ENCODE assay signal across 13 mouse cellular contexts in the genomic region with DNA sequence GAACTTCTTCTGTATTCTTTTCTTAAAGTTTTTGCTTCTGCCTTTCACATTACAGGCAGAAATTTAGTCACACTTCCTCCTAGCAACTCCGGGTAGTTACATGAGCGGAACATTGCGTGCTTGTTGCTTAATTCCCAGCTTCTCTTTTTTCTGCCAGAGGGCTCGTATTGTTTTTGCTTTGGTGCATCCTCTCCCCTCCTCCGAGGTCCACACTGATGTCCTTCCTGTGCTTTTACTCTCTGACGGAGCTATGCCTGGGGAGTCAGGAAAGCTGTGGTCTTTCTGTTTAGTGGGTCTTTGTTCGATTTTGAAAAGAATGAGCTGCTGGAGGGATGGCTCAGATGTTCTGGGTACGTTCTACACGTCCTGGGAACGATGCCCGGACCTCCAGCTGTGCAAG. TPM values are rescaled to one million over a fixed set of nuclear protein-coding genes. Genes with fewer than 3 reads are reported as not detected.
DNase-seq lines count a peak whose midpoint lies in the region; ATAC-seq and TF ChIP-seq lines count a peak whose summit lies in the region.
"Had no signal": no experiment of that assay in that cellular context is flagged by ENCODE, and none has a peak within 500 bp of the region (broad histone marks: within the 10 kb centered on the region; RNA-seq: fewer than 3 reads in every experiment).

No protein-coding gene starts in this region.

- H3K4me3 ChIP-seq in kidney, postnatal 0 days (replicated peaks; ENCODE audit: low read depth, low read length), result no peak overlapping the region
- no peak overlapping the region for H3K4me3 ChIP-seq in thymus, adult 2 months (ENCODE audit: control insufficient read depth, insufficient read depth, low read length)
- no peak overlapping the region for H3K4me3 ChIP-seq in lung, embryonic 16.5 days (ENCODE audit: low read length)
- H3K4me3 ChIP-seq in hindbrain, embryonic 14.5 days (replicated peaks; ENCODE audit: low read length), result no peak overlapping the region
- H3K4me3 ChIP-seq: embryonic facial prominence, embryonic 15.5 days; hindbrain, embryonic 15.5 days; megakaryocyte, embryonic 14.5 days; neural tube, embryonic 13.5 days had no signal

- H3K4me1 ChIP-seq in kidney, postnatal 0 days (replicated peaks; ENCODE audit: insufficient read depth, low read length), result no peaks in the 10 kb centered on the region
- H3K4me1 ChIP-seq in thymus, adult 2 months (replicated peaks; ENCODE audit: control insufficient read depth, insufficient read depth, low read length), result no peaks in the 10 kb centered on the region
- no peaks in the 10 kb centered on the region for H3K4me1 ChIP-seq in lung, embryonic 16.5 days (replicated peaks; ENCODE audit: control insufficient read depth, insufficient read depth, low read length)
- H3K4me1 ChIP-seq in hindbrain, embryonic 14.5 days (replicated peaks; ENCODE audit: control insufficient read depth, insufficient read depth, low read length), result no peaks in the 10 kb centered on the region
- H3K4me1 ChIP-seq: embryonic facial prominence, embryonic 15.5 days; hindbrain, embryonic 15.5 days; neural tube, embryonic 13.5 days had no signal

- TF ChIP-seq CTCF in kidney, postnatal 0 days (IDR thresholded peaks at IDR 0.05; ENCODE audit: low read depth), result no peak
- TF ChIP-seq CTCF in thymus, adult 2 months (IDR thresholded peaks at IDR 0.05; ENCODE audit: borderline replicate concordance, control insufficient read depth, extremely low read depth, insufficient read depth, low read length, poor library complexity), result no peak

- peaks cover 55% of the 10 kb centered on the region for H3K36me3 ChIP-seq in kidney, postnatal 0 days (ENCODE audit: insufficient read depth, low read length)
- H3K36me3 ChIP-seq in thymus, adult 2 months (ENCODE audit: control insufficient read depth, insufficient read depth, low read length), result peaks cover 26% of the 10 kb centered on the region
- H3K36me3 ChIP-seq in lung, embryonic 16.5 days (ENCODE audit: control insufficient read depth, insufficient read depth, low read length), result peaks cover 24% of the 10 kb centered on the region
- H3K36me3 ChIP-seq in hindbrain, embryonic 14.5 days (replicated peaks; ENCODE audit: control insufficient read depth, insufficient read depth), result peaks cover 90% of the 10 kb centered on the region

- TF ChIP-seq POLR2A in thymus, adult 2 months (IDR thresholded peaks at IDR 0.05; ENCODE audit: control insufficient read depth, extremely low read depth, insufficient read depth, low read length, poor library complexity), result no peak

- no peak overlapping the region for H3K9ac ChIP-seq in kidney, postnatal 0 days (ENCODE audit: low read depth, low read length)
- no peak overlapping the region for H3K9ac ChIP-seq in lung, embryonic 16.5 days (ENCODE audit: low read length)
- no peak overlapping the region for H3K9ac ChIP-seq in hindbrain, embryonic 14.5 days
- H3K9ac ChIP-seq: embryonic facial prominence, embryonic 15.5 days; hindbrain, embryonic 15.5 days; neural tube, embryonic 13.5 days had no signal

- H3K27ac ChIP-seq in kidney, postnatal 0 days, result no peak overlapping the region
- peak overlapping the region; percentile 43; the same call in 1 of the 2 replicates for H3K27ac ChIP-seq in thymus, adult 2 months (ENCODE audit: control insufficient read depth, insufficient read depth, low read length)
- no peak overlapping the region for H3K27ac ChIP-seq in lung, embryonic 16.5 days (ENCODE audit: low read length)
- H3K27ac ChIP-seq in hindbrain, embryonic 14.5 days, result no peak overlapping the region
- H3K27ac ChIP-seq: embryonic facial prominence, embryonic 15.5 days; hindbrain, embryonic 15.5 days; neural tube, embryonic 13.5 days had no signal

- no peak overlapping the region for H3K4me2 ChIP-seq in kidney, postnatal 0 days (ENCODE audit: low read length)
- H3K4me2 ChIP-seq in lung, embryonic 16.5 days (ENCODE audit: low read depth, low read length), result no peak overlapping the region
- no peak overlapping the region for H3K4me2 ChIP-seq in hindbrain, embryonic 14.5 days (replicated peaks)
- H3K4me2 ChIP-seq: embryonic facial prominence, embryonic 15.5 days; hindbrain, embryonic 15.5 days; neural tube, embryonic 13.5 days had no signal

- no peak for ATAC-seq in kidney, postnatal 0 days (replicated peaks; ENCODE audit: low FRiP score, low read depth)
- ATAC-seq in lung, embryonic 16.5 days (ENCODE audit: low read depth), result peak; percentile 67
- ATAC-seq in hindbrain, embryonic 14.5 days (ENCODE audit: low FRiP score), result no peak

- no peaks in the 10 kb centered on the region for H3K9me3 ChIP-seq in kidney, postnatal 0 days (replicated peaks; ENCODE audit: low read length)
- H3K9me3 ChIP-seq in lung, embryonic 16.5 days (ENCODE audit: control insufficient read depth, low read length), result no peaks in the 10 kb centered on the region
- H3K9me3 ChIP-seq in hindbrain, embryonic 14.5 days (ENCODE audit: control insufficient read depth, low read length), result no peaks in the 10 kb centered on the region
- H3K9me3 ChIP-seq: embryonic facial prominence, embryonic 15.5 days; hindbrain, embryonic 15.5 days; megakaryocyte, embryonic 14.5 days; neural tube, embryonic 13.5 days had no signal

- WGBS in kidney, postnatal 0 days, result 83% methylated on average over 11 of the region's 11 CpGs
- WGBS in thymus, adult 2 months, result 88% methylated on average over 11 of the region's 11 CpGs
- 72% methylated on average over 11 of the region's 11 CpGs for WGBS in lung, embryonic 16.5 days
- 66% methylated on average over 11 of the region's 11 CpGs for WGBS in hindbrain, embryonic 14.5 days

- peak; percentile 3 for DNase-seq in kidney, postnatal 0 days (ENCODE audit: low spot score)
- no peak for DNase-seq in kidney, adult 11 months
- DNase-seq in thymus, adult 2 months, result no peak
- no peak for DNase-seq in thymus, postnatal 25 days
- no peak for DNase-seq in hindbrain, embryonic 14.5 days (ENCODE audit: low spot score)
- no peak for DNase-seq in right cerebral cortex, postnatal 14 days
- DNase-seq in adrenal gland, postnatal 36 days, result no peak
- DNase-seq: cerebellum, adult 9-10 months had no signal

- no peaks in the 10 kb centered on the region for H3K27me3 ChIP-seq in kidney, postnatal 0 days (ENCODE audit: insufficient read depth, low read length)
- no peaks in the 10 kb centered on the region for H3K27me3 ChIP-seq in thymus, adult 2 months (ENCODE audit: control insufficient read depth, insufficient read depth, low read length)
- no peaks in the 10 kb centered on the region for H3K27me3 ChIP-seq in lung, embryonic 16.5 days (ENCODE audit: control insufficient read depth, insufficient read depth, low read depth, low read length)
- H3K27me3 ChIP-seq in hindbrain, embryonic 14.5 days (ENCODE audit: control insufficient read depth, insufficient read depth, low read length), result no peaks in the 10 kb centered on the region
- H3K27me3 ChIP-seq: embryonic facial prominence, embryonic 15.5 days; hindbrain, embryonic 15.5 days; megakaryocyte, embryonic 14.5 days; neural tube, embryonic 13.5 days had no signal

RNA-seq across cellular contexts. Expression of a gene that starts 19.9 kb away (rescaled TPM):
- 40.5 and 49.2 TPM in 2 replicates for polyA plus RNA-seq in kidney, postnatal 0 days (2015; fragmentation: Nextera tagmentation; extraction: Ambion mirVana)
- polyA plus RNA-seq in thymus, adult 2 months (2012; rRNA removed), result 49.1 and 61.7 TPM in 2 replicates
- 41.1 and 43.2 TPM in 2 replicates for polyA plus RNA-seq in lung, embryonic 16.5 days (2015; fragmentation: Nextera tagmentation; extraction: Ambion mirVana)
- polyA plus RNA-seq in hindbrain, embryonic 14.5 days (2014; fragmentation: Nextera tagmentation; extraction: Ambion mirVana), result 61.9 and 63.8 TPM in 2 replicates
- 10 to 100 TPM; 39.6 to 43.3 TPM for total RNA-seq in adrenal gland, postnatal 36 days (2021)

RNA-seq across cellular contexts. Expression of a gene that starts 34.5 kb away (rescaled TPM):
- 6.9 and 7.6 TPM in 2 replicates for polyA plus RNA-seq in kidney, postnatal 0 days (2015; fragmentation: Nextera tagmentation; extraction: Ambion mirVana)
- 18.3 and 24.4 TPM in 2 replicates for polyA plus RNA-seq in thymus, adult 2 months (2012; rRNA removed)
- 11.1 and 14.2 TPM in 2 replicates for polyA plus RNA-seq in lung, embryonic 16.5 days (2015; fragmentation: Nextera tagmentation; extraction: Ambion mirVana)
- polyA plus RNA-seq in hindbrain, embryonic 14.5 days (2014; fragmentation: Nextera tagmentation; extraction: Ambion mirVana), result 17.8 and 22.4 TPM in 2 replicates
- total RNA-seq in adrenal gland, postnatal 36 days (2021), result 10 to 100 TPM; 20.8 to 20.9 TPM

RNA-seq across cellular contexts. Expression of a gene that starts 36.3 kb away (rescaled TPM):
- polyA plus RNA-seq in kidney, postnatal 0 days (2015; fragmentation: Nextera tagmentation; extraction: Ambion mirVana), result 4.9 and 5.7 TPM in 2 replicates
- 1.7 and 1.9 TPM in 2 replicates for polyA plus RNA-seq in thymus, adult 2 months (2012; rRNA removed)
- 7.1 and 7.6 TPM in 2 replicates for polyA plus RNA-seq in lung, embryonic 16.5 days (2015; fragmentation: Nextera tagmentation; extraction: Ambion mirVana)
- 6.7 and 7.4 TPM in 2 replicates for polyA plus RNA-seq in hindbrain, embryonic 14.5 days (2014; fragmentation: Nextera tagmentation; extraction: Ambion mirVana)
- 1 to 10 TPM in 1 of 2 experiments, under 1 TPM in 1; 0.93 to 1.0 TPM for total RNA-seq in adrenal gland, postnatal 36 days (2021)
